Mouse (Mus musculus) common myeloid progenitor, adult 5-6 weeks (primary cell): ENCODE data around the gene Nsd1. TPM values are rescaled to one million over a fixed set of nuclear protein-coding genes. Genes with fewer than 3 reads are reported as not detected.
"Not testable (repeated sequence)": the region's sequence is repeated elsewhere in the genome, so short reads cannot be mapped to it uniquely, and the experiment has no call there.

ENCODE experiments used
- ATAC-seq: replicated peaks from 2 replicates; pipeline ENCODE4 v1.8.0; 2016; ENCODE audit warnings: low read depth, mild to moderate bottlenecking, moderate TSS enrichment, inconsistent platforms; ENCODE audit not compliant: poor library complexity, severe bottlenecking
- total RNA-seq: library from RNA; stranded (forward); fragments of 200-1000, 187-1606 nt; gene quantifications from 2 replicates; pipeline ENCODE4 v1.2.3, GENCODE M21; 2017

Nsd1 gene
- total RNA-seq = 110 and 124 TPM in 2 replicates

DNA sequence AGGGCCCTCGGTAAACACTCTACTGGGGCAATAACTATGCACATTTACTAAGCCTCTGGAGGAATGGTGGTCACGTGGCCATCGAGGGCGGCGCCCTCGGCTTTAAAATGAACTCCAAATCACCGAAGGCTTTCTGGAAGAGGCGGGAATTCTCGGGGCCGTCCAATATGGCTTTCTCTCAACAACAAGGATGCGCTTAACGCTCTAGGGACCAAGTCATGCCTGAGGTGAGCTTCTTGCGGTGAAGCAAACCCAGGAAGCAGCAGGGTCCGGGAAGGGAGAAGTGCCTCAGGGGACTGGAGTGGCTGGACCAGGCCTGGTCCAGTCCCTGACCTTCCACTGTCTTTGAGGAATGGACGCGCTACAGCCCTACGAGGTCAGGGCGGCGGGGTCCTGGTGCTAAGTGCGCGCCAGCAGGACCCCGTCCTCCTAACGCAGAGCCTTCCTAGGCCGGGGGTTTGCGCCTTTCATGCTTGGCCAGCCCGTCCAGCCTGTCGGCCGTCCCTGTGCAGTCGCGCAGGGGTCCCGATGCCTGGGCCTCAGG is at the start of gene Nsd1:
Nsd1 (plus strand) TSS at position 134 of the 544 bp plus-strand sequence.
- ATAC-seq = no peak

DNA sequence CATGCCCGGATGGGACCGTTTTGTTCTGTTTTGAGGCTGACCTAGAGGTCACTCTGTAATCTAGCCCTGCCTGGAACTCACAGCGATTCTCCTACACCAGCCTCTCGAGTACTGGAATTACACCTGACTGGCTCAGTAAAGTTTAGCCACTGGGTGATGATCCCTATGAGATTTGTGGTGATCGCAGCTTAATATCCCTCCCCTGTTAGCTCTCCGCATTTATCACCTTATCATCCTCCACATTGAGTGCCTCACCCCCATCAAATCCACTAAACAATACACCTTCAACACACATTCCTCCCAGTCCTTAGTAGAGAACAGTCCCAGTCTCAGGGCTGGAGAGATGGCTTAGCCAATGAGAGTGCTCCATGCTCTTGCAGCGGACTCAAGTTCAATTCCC is 47.2 kb upstream of the Nsd1 start:
- no peak for ATAC-seq

DNA sequence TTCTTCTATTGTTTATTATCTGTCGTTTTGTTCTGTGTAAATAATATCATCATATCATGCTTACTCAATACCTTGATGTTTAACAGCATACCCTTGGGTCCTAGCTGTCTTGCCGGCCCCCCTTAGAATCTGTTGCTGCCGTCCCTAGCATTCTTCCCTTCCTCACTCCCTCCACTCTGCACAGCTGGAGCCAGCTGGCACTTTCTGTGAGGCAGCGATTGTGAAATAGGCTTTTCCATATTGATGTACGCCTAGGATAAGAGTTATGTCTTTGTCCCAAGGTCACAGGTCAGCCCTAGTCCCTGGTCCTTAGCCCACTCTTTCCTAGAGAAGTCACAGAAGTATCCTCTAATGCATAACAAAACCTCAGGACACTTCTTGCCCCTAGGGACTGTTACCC is 46.0 kb upstream of the Nsd1 start:
- ATAC-seq = no peak

DNA sequence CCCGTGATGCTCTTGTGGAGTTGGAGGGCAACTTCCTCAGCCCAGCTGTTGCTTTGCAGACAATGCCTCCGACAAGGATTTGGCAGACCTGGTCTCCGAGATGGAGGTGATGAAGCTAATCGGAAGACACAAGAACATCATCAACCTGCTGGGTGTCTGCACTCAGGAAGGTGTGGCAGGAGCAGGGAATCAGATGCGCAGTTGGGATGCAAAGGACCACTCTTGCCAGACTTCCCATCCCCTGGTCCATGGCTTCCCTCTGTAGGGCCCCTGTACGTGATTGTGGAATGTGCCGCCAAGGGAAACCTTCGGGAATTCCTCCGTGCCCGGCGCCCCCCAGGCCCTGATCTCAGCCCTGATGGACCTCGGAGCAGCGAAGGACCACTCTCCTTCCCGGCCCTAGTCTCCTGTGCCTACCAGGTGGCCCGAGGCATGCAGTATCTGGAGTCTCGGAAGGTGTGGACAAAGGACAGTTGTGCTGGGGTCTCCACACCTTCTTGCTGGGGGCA is 43.7 kb upstream of the Nsd1 start:
- ATAC-seq = no peak

DNA sequence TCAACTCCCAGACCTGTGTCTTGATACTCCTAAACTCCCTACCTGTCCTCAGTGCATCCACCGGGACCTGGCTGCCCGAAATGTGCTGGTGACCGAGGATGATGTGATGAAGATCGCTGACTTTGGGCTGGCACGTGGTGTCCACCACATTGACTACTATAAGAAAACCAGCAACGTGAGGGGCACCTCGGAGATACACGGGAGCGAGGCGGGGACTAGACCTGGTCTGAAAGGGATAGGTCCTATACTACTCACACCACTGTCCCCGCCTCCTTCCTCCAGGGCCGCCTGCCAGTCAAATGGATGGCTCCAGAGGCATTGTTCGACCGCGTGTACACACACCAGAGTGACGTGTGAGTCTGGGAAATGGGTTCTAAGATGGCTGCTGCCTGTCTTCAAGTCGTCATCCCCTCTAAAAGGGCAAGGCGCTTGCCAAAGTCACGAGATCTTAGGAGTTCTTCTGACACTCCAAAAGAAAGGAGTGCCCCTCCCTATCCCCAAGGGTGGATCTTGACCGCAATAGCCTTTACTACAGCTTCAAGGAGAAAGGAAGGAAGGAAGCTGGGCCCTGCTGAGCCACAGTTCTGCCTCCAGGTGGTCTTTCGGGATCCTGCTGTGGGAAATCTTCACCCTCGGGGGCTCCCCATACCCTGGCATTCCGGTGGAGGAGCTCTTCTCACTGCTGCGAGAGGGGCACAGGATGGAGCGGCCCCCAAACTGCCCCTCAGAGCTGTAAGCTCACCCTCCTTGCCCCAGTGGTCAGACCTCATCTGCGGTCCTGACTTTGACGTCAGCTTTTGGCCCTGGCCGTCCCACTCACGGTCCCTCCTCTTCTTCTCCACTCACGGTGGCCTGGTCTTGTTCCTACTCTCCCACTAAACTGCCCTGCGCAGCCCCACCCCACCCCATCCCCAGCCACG is 42.5 kb upstream of the Nsd1 start:
- ATAC-seq = no peak

DNA sequence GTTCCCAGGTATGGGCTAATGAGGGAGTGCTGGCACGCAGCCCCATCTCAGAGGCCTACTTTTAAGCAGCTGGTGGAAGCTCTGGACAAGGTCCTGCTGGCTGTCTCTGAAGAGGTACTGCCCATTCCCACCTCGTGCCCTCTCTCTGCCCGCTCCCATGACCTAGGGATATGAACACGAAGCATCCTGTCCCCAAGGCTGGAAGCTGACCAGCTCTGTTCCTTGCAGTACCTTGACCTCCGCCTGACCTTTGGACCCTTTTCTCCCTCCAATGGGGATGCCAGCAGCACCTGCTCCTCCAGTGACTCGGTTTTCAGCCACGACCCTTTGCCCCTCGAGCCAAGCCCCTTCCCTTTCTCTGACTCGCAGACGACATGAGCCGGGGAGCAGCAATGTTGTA is 41.8 kb upstream of the Nsd1 start:
- ATAC-seq = no peak

DNA sequence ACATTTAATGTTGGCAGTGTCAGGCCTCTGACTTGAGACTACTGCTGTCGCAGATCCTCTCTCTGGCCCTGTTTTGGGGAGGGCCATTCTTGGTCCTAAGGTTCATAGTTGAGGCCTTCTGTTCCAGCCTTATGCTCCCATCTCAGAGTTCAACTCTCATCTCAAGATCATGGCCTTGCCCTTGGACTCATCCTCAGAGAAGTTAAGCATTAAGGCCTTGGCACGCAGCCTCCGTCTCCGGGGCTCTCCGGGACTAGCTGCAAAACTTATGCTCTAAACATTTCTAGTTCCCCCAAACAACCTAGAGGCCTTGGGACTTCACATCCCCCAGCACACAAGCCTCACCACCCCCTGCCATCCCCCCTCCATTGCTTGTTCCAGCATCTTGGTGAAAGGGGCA is 41.3 kb upstream of the Nsd1 start:
- no peak for ATAC-seq

DNA sequence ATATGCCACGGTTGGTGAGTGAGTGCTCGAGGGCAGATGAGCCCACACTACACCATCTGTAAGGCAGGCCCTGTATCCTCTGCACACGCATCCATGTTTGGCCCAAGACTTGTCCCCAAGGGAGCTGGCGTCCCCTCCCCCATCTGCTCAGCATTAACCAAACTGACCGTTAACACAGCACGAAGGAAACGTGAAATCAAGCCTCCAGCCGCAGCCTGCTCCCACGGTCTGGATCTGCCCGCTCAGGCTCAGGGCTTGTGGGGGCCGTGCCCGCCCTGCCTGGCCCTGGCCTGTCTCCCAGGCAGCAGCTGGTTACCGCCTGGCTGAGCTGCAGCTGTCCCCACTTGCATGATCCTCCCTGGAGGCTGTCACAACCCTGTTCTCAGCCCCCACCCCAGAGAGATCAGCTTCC is 40.6 kb upstream of the Nsd1 start:
- ATAC-seq = no peak

DNA sequence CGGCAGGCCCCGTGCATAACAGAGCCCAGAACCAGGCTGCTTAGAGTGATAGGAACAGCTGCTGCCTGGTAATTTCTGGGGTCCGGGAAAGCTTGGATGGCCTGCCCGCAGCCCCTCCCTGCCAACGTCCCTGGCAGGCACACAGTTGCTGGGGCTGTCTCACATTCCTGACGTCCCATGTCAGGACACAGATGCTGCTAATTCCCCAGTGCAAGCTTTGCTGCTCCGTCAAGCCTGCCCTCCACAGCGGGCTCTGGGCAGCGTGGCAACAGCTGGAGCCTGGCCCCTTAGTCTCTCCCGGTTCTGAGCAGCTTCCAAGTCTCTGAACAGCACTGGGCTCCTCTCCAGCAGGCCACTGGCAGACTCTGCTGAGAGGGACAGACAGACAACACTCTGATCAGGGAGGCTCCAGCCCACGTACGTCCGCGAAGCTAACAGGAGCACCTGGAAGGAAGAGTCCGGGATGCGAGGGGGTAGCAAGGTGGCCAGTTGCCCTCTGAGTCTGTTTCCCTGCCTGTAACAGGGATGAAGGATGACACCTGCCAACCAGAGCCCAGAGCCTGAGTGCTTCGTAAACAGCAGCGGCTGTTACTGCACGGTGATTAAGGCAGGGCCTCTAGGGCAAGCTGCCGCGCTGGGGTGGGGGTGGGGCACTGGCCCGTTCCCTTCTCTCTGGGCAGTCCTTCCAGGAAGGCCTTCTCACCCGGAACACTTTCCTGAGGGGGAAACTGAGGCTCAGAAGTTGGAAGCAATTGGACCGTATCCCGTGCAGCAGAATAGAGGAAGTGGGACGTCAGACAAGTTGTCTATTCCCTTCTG is 37.9 kb upstream of the Nsd1 start:
- ATAC-seq = 0 out of 2 replicates have a peak, but pooled peaks have one; percentile 18

DNA sequence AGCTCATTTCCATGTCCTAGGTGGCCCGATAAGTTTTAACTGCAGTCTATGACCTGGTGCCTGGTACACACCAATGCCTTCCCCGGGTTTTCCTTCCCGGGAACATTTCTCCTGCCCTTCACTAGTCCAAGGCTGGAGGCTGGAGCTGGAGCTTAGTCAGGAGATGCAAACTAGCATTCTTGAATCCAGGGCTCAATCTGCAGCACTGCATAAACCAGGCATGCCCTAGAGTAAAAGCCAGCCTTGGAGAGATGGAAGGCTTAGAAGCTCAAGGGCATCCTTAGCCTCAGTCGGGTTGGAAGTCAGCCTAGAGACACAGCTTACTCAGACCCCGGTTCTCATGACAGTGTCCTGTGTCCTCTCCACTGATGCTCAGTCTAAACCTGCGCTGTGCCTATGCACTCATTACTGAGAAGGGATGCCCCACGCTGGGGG is 37.2 kb upstream of the Nsd1 start:
- 0 out of 2 replicates have a peak, but pooled peaks have one; percentile 15 for ATAC-seq

DNA sequence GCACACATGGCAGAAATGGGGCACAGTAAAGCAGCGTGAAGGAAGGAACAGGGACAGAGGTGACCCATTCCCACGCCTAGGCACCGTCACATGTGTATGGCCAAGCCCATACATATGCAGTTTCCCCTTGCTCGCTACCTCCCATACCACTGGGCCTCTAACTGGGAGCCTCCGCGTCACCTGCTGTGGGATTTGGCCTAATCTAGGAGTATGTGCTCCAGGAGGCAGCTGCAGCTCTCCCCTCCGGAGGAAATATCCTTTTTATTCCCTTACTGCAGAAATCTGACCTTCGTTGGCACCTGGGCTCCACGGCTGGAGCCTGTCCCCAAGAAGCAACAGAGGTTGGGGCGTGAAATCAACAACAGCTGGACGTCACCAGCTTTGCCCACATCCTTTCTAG is 35.2 kb upstream of the Nsd1 start:
- ATAC-seq = no peak

DNA sequence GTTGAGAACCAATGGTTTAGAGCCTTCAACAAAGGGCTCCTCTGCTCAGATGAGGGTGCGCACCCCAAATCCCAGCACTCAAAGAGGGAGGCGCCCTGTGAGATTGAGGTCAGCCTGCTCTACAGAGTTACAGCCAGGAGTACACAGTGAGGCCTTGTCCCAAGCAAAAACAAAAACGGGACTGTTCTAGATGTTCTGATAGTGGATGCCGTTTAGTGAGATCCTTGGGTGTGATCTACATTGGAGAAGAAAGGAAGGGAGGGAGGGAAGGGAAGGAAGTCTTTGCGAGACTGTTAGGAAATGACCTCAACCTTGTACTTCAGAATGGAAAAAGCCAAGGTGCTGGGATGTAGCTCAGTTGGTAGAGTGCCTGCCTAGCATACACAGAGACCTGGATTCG is 33.3 kb upstream of the Nsd1 start:
- ATAC-seq = no peak

DNA sequence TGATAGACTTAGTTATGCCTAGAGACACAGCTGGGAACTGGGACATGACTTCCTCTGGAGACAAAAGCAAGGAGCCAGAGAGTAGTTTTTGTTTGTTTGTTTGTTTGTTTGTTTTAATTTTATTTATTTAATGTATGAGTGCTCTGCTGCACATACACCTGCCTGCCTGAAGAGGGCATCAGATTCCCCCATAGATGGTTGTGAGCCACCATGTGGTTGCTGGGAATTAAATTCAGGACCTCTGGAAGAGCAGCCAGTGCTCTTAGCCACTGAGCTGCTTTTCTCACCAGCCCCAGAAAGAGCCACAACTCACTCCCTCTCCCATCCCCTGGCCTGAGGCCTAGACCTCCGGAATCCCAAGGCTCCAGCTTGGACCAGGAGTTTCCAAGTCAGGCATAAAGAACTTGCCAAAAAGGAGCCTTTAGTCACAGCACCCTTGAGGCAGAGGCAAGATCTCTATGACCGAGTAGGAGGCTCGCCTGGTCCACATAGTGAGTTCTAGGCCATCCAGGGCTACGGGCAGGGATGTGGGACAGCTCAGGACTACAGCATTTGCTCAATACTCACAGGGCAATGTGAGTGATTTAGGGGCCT is 31.6 kb upstream of the Nsd1 start:
- ATAC-seq = no peak

DNA sequence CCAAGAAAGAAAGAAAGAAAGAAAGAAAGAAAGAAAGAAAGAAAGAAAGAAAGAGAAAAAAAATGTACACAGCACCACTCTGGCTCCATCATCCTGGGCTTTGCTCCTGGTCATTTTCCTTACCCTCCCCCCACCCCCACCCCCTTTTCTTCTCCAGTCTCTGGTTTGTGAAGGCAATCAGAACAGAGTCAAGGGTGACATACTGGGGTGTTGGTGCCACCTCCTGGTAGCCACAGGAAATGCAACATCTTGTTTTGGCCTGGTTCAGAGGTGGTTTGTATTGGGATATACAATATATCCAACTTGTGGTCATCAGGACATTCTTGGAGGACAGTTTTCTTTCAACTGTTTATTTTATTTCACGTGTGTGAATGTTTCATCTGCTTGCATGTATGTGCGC is 31.0 kb upstream of the Nsd1 start:
- peak; percentile 61 for ATAC-seq

DNA sequence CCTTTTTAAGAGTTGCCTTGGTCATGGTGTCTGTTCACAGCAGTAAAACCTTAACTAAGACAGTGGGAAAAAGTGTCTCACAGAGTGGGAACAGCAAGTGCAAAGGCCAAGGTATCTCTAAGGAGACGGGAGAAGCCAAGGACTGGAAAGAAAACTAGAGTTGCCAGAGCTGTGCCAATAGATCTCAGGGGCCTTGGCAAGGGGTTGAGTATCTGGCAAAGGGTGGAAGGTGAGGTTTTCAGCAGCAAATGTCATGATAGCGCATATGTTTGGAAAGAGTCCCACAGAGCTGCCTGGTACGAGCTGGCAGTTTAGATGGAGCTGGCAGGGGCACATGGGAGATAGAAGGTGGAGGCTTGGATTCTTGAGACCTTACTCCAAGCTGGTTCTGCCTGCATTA is 30.0 kb upstream of the Nsd1 start:
- ATAC-seq = no peak

DNA sequence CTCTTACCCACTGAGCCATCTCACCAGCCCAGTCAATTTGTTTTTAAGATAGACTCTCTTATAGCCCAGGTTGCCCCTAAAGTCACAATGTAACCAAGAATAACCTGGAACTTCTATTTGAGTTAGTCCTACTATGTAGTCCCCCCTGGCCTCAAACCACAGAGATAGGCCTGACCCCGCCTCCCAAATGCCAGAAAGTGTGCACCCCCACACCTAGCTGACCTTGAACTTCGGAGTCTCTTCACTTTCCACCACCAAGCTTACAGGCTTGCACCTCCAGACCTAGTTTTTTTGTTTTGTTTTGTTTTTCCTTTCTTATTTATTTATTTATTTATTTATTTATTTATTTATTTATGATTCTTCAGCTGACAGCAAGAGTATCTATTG is 27.8 kb upstream of the Nsd1 start:
- ATAC-seq = no peak

DNA sequence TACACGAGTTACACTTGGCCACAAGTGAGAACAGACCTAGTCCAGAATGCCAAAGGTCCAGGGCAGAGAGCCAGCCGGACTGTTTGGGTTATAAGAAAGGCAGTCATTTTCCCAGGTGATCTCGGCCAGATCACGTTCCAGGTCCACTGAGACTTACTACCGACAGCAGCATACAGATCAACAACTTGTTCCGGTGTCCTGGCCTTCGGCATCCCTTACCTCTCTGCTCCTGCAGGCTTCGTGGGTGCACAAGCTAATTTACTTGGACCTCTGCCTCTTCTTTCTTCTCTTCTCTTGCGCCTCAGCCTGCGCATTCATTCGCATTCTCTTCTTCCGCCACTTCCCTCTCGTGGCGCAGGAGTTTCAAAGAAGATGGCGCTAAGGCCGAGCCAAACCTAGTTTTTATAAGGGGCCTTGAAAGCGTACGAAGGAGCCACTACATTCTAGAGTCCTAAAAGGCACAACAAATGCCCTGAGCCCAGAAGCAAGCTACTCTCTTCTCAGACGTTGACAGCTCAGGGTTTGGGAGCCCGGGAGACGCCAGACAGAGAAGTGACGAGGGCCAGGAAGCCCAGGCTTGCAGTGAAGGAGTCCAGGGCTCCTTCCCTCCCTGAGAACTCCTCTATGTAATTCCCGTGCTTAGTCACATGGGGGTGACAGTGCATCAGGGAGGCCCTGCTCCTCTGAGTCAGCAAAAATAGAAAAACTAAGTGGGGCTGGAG is 27.2 kb upstream of the Nsd1 start:
- peak; percentile 95 for ATAC-seq

DNA sequence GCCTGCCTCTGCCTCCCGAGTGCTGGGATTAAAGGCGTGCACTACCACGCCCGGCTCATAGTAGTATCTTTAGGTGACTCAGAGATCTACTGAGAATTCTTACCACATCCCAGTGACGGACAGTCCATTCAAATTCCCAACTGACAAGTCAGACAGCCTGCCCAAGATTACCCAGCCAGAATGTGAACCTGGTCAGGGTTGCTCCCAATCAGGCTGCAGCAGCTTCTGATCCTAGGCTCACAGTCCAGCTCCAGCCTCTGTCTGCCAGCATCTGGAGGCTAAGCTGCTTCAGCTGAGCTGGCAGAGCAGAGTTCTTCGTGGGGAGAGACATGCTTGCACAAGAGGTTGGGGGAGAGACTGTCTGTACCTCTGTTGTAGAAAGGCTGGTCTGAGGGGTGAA is 26.2 kb upstream of the Nsd1 start:
- ATAC-seq = no peak

DNA sequence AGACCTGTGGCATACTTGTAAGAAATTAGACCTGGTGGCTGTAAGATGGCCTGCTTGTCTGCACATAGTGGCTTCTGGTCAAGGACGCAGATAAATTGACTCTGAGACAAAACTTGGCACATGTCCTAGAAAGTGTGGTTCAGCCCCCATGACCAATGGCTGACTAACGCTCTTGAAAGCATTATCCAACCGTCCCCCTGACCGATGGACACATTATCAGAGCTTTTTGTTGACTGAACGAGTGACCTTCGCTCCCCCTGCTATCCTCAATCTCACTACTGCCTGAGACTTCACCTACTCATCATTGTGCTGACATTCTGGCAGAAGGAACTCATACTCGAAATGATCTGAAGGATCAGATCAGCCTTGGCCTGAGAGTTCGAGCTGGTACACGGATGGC is 22.5 kb upstream of the Nsd1 start:
- ATAC-seq = not testable (repeated sequence)
